Mouse (Mus musculus): ENCODE measurements around the gene Dusp1. TPM values are rescaled to one million over a fixed set of nuclear protein-coding genes. Genes with fewer than 3 reads are reported as not detected.
A peak's percentile ranks its signal among the peaks of the same experiment; 100 is the strongest.

The Dusp1 gene
- total RNA-seq, 2 experiments from 2014 or later: 58.9 to 280 TPM

- ATAC-seq (ENCODE audit: poor library complexity, severe bottlenecking): no peak
These were observed 22.7 kb upstream of the Dusp1 start for GRCm38 (mm10) chr17:26584558-26585136.

- ATAC-seq (ENCODE audit: poor library complexity, severe bottlenecking): no peak
These were observed 22.1 kb upstream of the Dusp1 start for GRCm38 (mm10) chr17:26584063-26584462.

GRCm38 (mm10) chr17:26583606-26584005, 21.7 kb upstream of the Dusp1 start:
- no peak for ATAC-seq (ENCODE audit: poor library complexity, severe bottlenecking)

GRCm38 (mm10) chr17:26583056-26583455, 21.1 kb upstream of the Dusp1 start:
- no peak for ATAC-seq (ENCODE audit: poor library complexity, severe bottlenecking)

- no peak for ATAC-seq (ENCODE audit: poor library complexity, severe bottlenecking)
These were observed 20.4 kb upstream of the Dusp1 start for GRCm38 (mm10) chr17:26582297-26582696.

- no peak for ATAC-seq (ENCODE audit: poor library complexity, severe bottlenecking)
These were observed 19.0 kb upstream of the Dusp1 start for GRCm38 (mm10) chr17:26580873-26581401.

- no peak for ATAC-seq (ENCODE audit: poor library complexity, severe bottlenecking)
These were observed 17.5 kb upstream of the Dusp1 start for GRCm38 (mm10) chr17:26579396-26579795.

GRCm38 (mm10) chr17:26578771-26579170, 16.8 kb upstream of the Dusp1 start:
- ATAC-seq (ENCODE audit: poor library complexity, severe bottlenecking): no peak

GRCm38 (mm10) chr17:26578162-26578561, 16.2 kb upstream of the Dusp1 start:
- ATAC-seq (ENCODE audit: poor library complexity, severe bottlenecking): no peak

- no peak for ATAC-seq (ENCODE audit: poor library complexity, severe bottlenecking)
These were observed 15.4 kb upstream of the Dusp1 start for GRCm38 (mm10) chr17:26577309-26577708.

GRCm38 (mm10) chr17:26576833-26577232, 14.9 kb upstream of the Dusp1 start:
- no peak for ATAC-seq (ENCODE audit: poor library complexity, severe bottlenecking)

- ATAC-seq (ENCODE audit: poor library complexity, severe bottlenecking): no peak
These were observed 14.1 kb upstream of the Dusp1 start for GRCm38 (mm10) chr17:26575786-26576690.

GRCm38 (mm10) chr17:26574701-26575100, 12.8 kb upstream of the Dusp1 start:
- no peak for ATAC-seq (ENCODE audit: poor library complexity, severe bottlenecking)

- ATAC-seq (ENCODE audit: poor library complexity, severe bottlenecking): no peak
These were observed 12.2 kb upstream of the Dusp1 start for GRCm38 (mm10) chr17:26574118-26574517.

GRCm38 (mm10) chr17:26572265-26572664, 10.3 kb upstream of the Dusp1 start:
- ATAC-seq (ENCODE audit: poor library complexity, severe bottlenecking): peak; percentile 22; the same call in 1 of the 2 replicates

- peak; percentile 34; the same call in 1 of the 2 replicates for ATAC-seq (ENCODE audit: poor library complexity, severe bottlenecking)
These were observed 9.4 kb upstream of the Dusp1 start for GRCm38 (mm10) chr17:26571377-26571776.

- ATAC-seq (ENCODE audit: poor library complexity, severe bottlenecking): peak; percentile 74
These were observed 8.8 kb upstream of the Dusp1 start for GRCm38 (mm10) chr17:26570651-26571118.

GRCm38 (mm10) chr17:26569594-26570350, 7.8 kb upstream of the Dusp1 start:
- no peak for ATAC-seq (ENCODE audit: poor library complexity, severe bottlenecking)

- ATAC-seq (ENCODE audit: poor library complexity, severe bottlenecking): no peak
These were observed 5.9 kb upstream of the Dusp1 start for GRCm38 (mm10) chr17:26567818-26568173.

- no peak for ATAC-seq (ENCODE audit: poor library complexity, severe bottlenecking)
These were observed 5.4 kb upstream of the Dusp1 start for GRCm38 (mm10) chr17:26567142-26567817.

GRCm38 (mm10) chr17:26564439-26564838, 2.5 kb upstream of the Dusp1 start:
- no peak for ATAC-seq (ENCODE audit: poor library complexity, severe bottlenecking)

Data from megakaryocyte, adult 5-6 weeks (primary cell).